Mouse (Mus musculus): ENCODE measurements at regions not wholly inside any gene's neighbourhood (a gene's known extent, or its start where the extent isn't known, plus 50 kb on each side); places are given as distances from the start of the nearest gene placed in this dataset.
A peak's percentile ranks its signal among the peaks of the same experiment; 100 is the strongest.

DNA sequence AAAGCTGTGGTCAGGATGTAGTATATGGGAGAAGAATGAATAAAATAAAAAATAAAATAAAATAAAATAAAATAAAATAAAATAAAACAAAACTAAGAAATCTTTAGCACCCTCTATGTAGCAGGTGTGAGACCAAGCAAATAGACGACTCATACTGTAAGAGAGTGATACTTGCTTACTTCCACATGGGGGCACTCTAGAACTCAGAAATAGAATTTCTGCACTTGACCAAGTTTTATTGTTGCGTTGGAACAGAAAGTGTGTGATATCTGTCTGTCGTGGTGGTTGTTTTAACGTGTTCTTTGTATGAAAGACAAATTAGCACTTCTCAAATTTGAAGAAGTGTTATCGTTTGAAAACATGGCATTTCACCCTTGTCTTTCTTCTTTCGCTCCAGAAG lies 125.4 kb downstream of the Dthd1 start:
- DNase-seq (ENCODE audit: low read depth, low spot score): peak; percentile 4

Data from 3T3-L1 (cell line).